Mouse (Mus musculus): ENCODE measurements at regions not wholly inside any gene's neighbourhood (a gene's known extent, or its start where the extent isn't known, plus 50 kb on each side); places are given as distances from the start of the nearest gene placed in this dataset.
A peak's percentile ranks its signal among the peaks of the same experiment; 100 is the strongest.

DNA sequence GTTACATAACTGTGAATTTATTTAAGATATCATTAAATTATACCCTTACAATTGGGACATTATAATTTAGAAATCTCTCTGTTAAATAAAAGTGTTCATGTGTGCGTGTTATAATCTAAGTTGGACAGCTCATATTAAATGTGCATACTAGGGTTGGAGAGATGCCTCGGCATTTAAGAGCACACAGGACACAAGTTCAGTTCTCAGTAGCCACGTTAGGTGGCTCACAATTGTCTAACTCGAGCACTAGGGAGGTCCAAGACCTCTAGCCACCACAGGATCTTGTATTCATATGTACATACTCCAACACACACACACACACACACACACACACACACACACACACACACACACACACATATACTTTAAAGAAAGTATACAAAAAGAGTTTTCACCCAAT lies 56.0 kb downstream of the Foxf2 start:
- H3K27ac ChIP-seq (ENCODE audit: low read depth, low read length), result no peak overlapping the region
- ATAC-seq (ENCODE audit: low FRiP score), result no peak
- H3K36me3 ChIP-seq (ENCODE audit: control insufficient read depth, insufficient read depth, low read length), result no peaks in the 10 kb centered on the region
- H3K4me3 ChIP-seq (ENCODE audit: low read depth, low read length), result no peak overlapping the region
- no peaks in the 10 kb centered on the region for H3K9me3 ChIP-seq (ENCODE audit: control insufficient read depth, low read length)
- no peaks in the 10 kb centered on the region for H3K27me3 ChIP-seq (ENCODE audit: control insufficient read depth, insufficient read depth, low read length)
- no peaks in the 10 kb centered on the region for H3K4me1 ChIP-seq (ENCODE audit: control insufficient read depth, insufficient read depth, low read length)
- WGBS, result 86% methylated on average over 4 of the region's 4 CpGs
- no peak overlapping the region for H3K4me2 ChIP-seq
- no peak for DNase-seq (ENCODE audit: low spot score, missing footprints)
- no peak overlapping the region for H3K9ac ChIP-seq (ENCODE audit: low read length)

DNA sequence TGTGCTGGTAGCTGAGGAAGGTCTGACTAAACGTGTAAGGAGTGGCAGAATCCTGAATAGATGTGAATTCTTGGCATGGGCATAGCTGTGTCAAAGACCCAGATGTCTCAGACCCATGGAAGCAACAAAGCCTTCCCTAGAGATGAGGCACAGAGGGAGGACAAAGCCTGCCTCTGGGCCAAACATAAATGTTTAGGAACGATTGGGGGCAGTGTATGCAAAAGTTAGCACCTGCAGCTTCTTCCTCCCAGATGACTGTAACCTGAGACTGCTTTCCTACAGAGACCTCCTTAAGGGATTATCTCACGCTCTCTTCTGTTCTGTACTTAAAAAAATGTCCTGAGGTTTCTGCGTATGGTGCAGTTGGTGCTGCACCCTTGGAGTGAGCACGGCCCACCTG lies 57.7 kb downstream of the Foxf2 start:
- H3K4me1 ChIP-seq (ENCODE audit: control insufficient read depth, insufficient read depth, low read length), result no peaks in the 10 kb centered on the region
- H3K27me3 ChIP-seq (ENCODE audit: control insufficient read depth, insufficient read depth, low read length), result no peaks in the 10 kb centered on the region
- DNase-seq (ENCODE audit: low spot score, missing footprints), result no peak
- H3K9me3 ChIP-seq (ENCODE audit: control insufficient read depth, low read length), result no peaks in the 10 kb centered on the region
- H3K27ac ChIP-seq (ENCODE audit: low read depth, low read length), result no peak overlapping the region
- H3K4me2 ChIP-seq, result no peak overlapping the region
- H3K4me3 ChIP-seq (ENCODE audit: low read depth, low read length), result no peak overlapping the region
- H3K9ac ChIP-seq (ENCODE audit: low read length), result no peak overlapping the region
- 46% methylated on average over 5 of the region's 5 CpGs for WGBS
- no peak for ATAC-seq (ENCODE audit: low FRiP score)
- H3K36me3 ChIP-seq (ENCODE audit: control insufficient read depth, insufficient read depth, low read length), result no peaks in the 10 kb centered on the region

DNA sequence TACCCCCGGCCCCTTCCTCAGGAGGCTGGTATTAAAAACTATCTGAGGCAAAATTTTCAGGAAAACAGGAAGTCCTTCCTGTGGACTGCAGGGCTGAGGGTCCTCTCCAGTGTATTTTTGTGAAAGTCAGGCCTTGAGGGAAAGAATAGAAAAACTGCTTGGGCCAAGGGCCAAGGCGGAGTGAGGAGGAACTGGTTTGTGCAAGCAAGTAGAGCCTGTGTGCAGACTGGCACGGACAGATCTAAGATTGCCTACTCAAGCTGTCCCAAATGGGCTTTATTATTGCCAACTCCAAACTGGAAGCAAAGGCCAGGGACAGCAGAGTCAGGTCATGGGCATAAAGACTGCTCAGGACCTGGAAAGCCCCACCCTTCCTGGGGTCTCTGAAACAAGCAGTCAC lies 62.9 kb downstream of the Foxf2 start:
- no peak for DNase-seq (ENCODE audit: low spot score, missing footprints)
- ATAC-seq (ENCODE audit: low FRiP score), result no peak
- 92% methylated on average over 3 of the region's 3 CpGs for WGBS

DNA sequence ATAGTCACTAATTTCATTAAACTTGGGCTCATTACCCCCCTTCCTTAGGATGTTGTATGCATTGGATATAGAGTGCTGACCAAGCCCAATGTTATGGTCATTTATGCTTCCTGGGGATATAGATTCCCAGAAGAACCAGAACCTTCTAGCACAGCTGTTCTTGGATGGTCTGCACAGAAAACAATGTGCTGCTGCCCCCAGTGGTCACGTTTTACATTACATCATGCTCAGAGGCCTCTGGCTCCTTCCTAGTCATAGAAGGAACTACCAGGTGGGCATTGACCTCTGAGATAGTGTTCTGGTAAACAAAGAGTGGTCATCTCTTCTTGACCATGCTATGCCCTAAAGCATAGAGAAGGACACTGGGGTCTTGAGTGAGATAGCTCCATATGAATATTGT lies 63.7 kb downstream of the Foxf2 start:
- DNase-seq (ENCODE audit: low spot score, missing footprints), result peak; percentile 89
- 0% methylated on average over 1 of the region's 1 CpGs for WGBS

More for the DNA sequence above, 62.9 kb downstream of the Foxf2 start:
- H3K36me3 ChIP-seq (ENCODE audit: control insufficient read depth, insufficient read depth, low read length), result no peaks in the 10 kb centered on the region
- H3K4me1 ChIP-seq (ENCODE audit: control insufficient read depth, insufficient read depth, low read length), result no peaks in the 10 kb centered on the region
- no peaks in the 10 kb centered on the region for H3K9me3 ChIP-seq (ENCODE audit: control insufficient read depth, low read length)
- no peak overlapping the region for H3K4me3 ChIP-seq (ENCODE audit: low read depth, low read length)
- no peak overlapping the region for H3K27ac ChIP-seq (ENCODE audit: low read depth, low read length)
- no peak overlapping the region for H3K4me2 ChIP-seq
- no peaks in the 10 kb centered on the region for H3K27me3 ChIP-seq (ENCODE audit: control insufficient read depth, insufficient read depth, low read length)
- H3K9ac ChIP-seq (ENCODE audit: low read length), result no peak overlapping the region

DNA sequence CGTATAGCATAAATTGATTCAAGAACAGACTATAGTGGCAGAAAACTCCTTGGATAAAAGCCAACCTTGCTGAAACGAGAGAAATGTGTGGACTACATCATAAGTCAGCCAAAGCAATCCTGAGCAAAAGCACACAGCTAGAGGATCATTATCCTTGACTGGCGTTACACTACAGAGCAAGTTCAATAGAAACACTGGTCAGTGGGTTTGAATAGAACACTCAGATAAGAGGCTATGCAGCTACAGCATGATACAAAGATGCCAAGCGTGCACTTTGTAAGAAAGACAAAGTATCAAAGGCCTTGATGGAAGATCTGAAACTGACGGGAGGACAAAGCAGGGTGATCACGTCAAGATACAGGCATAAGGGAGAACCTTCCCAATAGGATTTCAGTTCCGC lies 70.1 kb downstream of the Foxf2 start:
- H3K9ac ChIP-seq (ENCODE audit: low read length), result no peak overlapping the region
- H3K9me3 ChIP-seq (ENCODE audit: control insufficient read depth, low read length), result no peaks in the 10 kb centered on the region
- H3K4me1 ChIP-seq (ENCODE audit: control insufficient read depth, insufficient read depth, low read length), result no peaks in the 10 kb centered on the region
- WGBS, result 65% methylated on average over 7 of the region's 7 CpGs
- H3K36me3 ChIP-seq (ENCODE audit: control insufficient read depth, insufficient read depth, low read length), result no peaks in the 10 kb centered on the region
- ATAC-seq (ENCODE audit: low FRiP score), result no peak
- no peak overlapping the region for H3K4me2 ChIP-seq
- no peaks in the 10 kb centered on the region for H3K27me3 ChIP-seq (ENCODE audit: control insufficient read depth, insufficient read depth, low read length)
- H3K4me3 ChIP-seq (ENCODE audit: low read depth, low read length), result no peak overlapping the region
- H3K27ac ChIP-seq (ENCODE audit: low read depth, low read length), result no peak overlapping the region
- peak; percentile 81 for DNase-seq (ENCODE audit: low spot score, missing footprints)

More for the DNA sequence above, 63.7 kb downstream of the Foxf2 start:
- Histone ChIP-seq H3K4me3 (ENCODE audit: low read depth, low read length) (no peak overlapping the region), H3K9ac (ENCODE audit: low read length) (no peak overlapping the region), H3K4me2 (no peak overlapping the region), H3K27me3 (ENCODE audit: control insufficient read depth, insufficient read depth, low read length) (no peaks in the 10 kb centered on the region), H3K9me3 (ENCODE audit: control insufficient read depth, low read length) (no peaks in the 10 kb centered on the region), H3K36me3 (ENCODE audit: control insufficient read depth, insufficient read depth, low read length) (no peaks in the 10 kb centered on the region), H3K4me1 (ENCODE audit: control insufficient read depth, insufficient read depth, low read length) (no peaks in the 10 kb centered on the region), H3K27ac (ENCODE audit: low read depth, low read length) (no peak overlapping the region)
- no peak for ATAC-seq (ENCODE audit: low FRiP score)

DNA sequence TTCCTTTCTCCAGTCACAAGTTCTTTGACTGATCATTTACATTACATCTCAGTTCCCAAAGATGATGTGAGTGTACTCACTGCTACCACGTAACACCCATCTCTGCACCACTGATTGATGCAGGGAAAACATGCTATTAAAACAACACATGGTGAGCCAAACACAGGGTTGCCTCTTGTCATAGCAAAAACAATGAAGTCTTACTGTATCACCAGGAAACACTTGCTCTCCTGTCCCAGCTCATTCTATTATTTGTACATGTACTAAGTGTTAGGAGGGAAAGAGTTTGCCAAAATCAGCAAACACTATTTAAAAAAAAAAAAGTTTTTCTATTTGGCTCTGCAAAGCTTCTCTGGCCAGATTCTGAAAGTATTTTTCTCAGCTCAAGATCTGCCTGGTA lies 78.6 kb downstream of the Foxf2 start:
- ATAC-seq (ENCODE audit: low FRiP score) (no peak), DNase-seq (ENCODE audit: low spot score, missing footprints) (no peak)
- 90% methylated on average over 1 of the region's 1 CpGs for WGBS
- Histone ChIP-seq H3K4me1 (ENCODE audit: control insufficient read depth, insufficient read depth, low read length) (no peaks in the 10 kb centered on the region), H3K27me3 (ENCODE audit: control insufficient read depth, insufficient read depth, low read length) (no peaks in the 10 kb centered on the region), H3K9ac (ENCODE audit: low read length) (no peak overlapping the region), H3K4me2 (no peak overlapping the region), H3K27ac (ENCODE audit: low read depth, low read length) (no peak overlapping the region), H3K36me3 (ENCODE audit: control insufficient read depth, insufficient read depth, low read length) (no peaks in the 10 kb centered on the region), H3K4me3 (ENCODE audit: low read depth, low read length) (no peak overlapping the region), H3K9me3 (ENCODE audit: control insufficient read depth, low read length) (no peaks in the 10 kb centered on the region)

DNA sequence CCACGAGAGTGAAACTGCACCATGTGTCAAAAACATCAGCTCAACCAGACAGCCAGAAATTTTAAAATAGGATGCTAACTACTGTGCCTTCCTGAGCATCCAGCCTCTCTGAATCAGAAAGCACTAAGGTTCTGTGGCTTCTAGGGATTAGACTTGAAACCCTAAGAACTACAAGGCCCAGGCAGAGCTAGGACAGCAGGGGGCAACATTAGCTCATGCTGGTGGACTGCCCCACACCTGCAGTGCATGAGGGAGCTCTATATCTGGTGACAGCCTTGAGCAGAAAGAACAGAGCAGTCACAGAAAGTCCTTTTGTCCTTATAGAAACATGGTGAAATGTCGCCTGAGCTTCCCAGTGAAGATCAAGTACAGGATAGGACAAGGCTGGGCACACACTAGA lies 79.8 kb downstream of the Foxf2 start:
- DNase-seq (ENCODE audit: low spot score, missing footprints) (no peak), ATAC-seq (ENCODE audit: low FRiP score) (no peak)
- H3K9ac ChIP-seq (ENCODE audit: low read length), result no peak overlapping the region
- H3K4me2 ChIP-seq, result no peak overlapping the region
- no peak overlapping the region for H3K27ac ChIP-seq (ENCODE audit: low read depth, low read length)
- WGBS, result 83% methylated on average over 2 of the region's 2 CpGs
- no peaks in the 10 kb centered on the region for H3K27me3 ChIP-seq (ENCODE audit: control insufficient read depth, insufficient read depth, low read length)
- no peaks in the 10 kb centered on the region for H3K9me3 ChIP-seq (ENCODE audit: control insufficient read depth, low read length)
- H3K36me3 ChIP-seq (ENCODE audit: control insufficient read depth, insufficient read depth, low read length), result no peaks in the 10 kb centered on the region
- H3K4me1 ChIP-seq (ENCODE audit: control insufficient read depth, insufficient read depth, low read length), result no peaks in the 10 kb centered on the region
- H3K4me3 ChIP-seq (ENCODE audit: low read depth, low read length), result no peak overlapping the region

DNA sequence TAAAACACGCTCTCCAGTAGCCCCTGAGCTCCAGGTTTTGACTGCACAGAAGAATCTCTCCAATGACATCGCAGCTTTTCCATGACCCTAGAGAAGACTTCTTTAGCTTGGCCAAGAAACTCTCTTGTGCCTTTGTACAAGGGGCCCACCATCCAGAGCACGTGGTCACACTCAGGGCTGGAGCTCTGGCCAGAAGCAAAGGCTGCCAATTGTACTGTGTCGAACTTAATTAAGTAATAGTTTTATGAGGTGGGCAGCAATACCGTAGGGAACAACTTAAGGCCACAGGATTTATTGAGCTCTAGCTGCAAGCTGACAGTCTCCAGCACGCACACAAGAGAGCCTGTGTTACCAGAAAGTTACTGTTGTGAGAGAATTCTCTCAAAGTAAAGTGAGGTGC lies 85.1 kb downstream of the Foxf2 start:
- H3K36me3 ChIP-seq (ENCODE audit: control insufficient read depth, insufficient read depth, low read length), result no peaks in the 10 kb centered on the region
- no peaks in the 10 kb centered on the region for H3K27me3 ChIP-seq (ENCODE audit: control insufficient read depth, insufficient read depth, low read length)
- H3K4me1 ChIP-seq (ENCODE audit: control insufficient read depth, insufficient read depth, low read length), result no peaks in the 10 kb centered on the region
- H3K9ac ChIP-seq (ENCODE audit: low read length), result no peak overlapping the region
- no peaks in the 10 kb centered on the region for H3K9me3 ChIP-seq (ENCODE audit: control insufficient read depth, low read length)
- ATAC-seq (ENCODE audit: low FRiP score) (no peak), DNase-seq (ENCODE audit: low spot score, missing footprints) (no peak)
- H3K27ac ChIP-seq (ENCODE audit: low read depth, low read length), result no peak overlapping the region
- H3K4me3 ChIP-seq (ENCODE audit: low read depth, low read length), result no peak overlapping the region
- WGBS, result 90% methylated on average over 6 of the region's 6 CpGs
- no peak overlapping the region for H3K4me2 ChIP-seq

DNA sequence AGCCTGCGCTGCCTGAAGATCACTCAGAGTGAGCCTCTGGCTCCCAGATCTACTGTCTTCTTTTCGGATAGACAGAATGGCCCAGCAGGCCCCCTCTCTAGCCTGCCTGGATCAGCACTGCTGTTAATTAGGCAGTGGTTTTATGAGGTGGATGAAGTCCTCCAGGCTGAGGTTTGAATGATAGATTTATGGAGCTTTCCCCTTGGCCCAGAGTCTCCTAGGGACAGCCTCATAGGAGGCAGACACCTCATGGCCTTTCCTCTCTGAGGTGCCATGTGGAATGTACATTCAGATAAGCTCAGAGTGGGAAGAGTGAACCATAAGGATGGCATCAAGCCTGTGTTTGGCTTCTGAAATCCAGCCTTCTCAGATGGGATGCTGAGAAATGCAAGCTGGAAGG lies 90.1 kb downstream of the Foxf2 start:
- no peak overlapping the region for H3K4me2 ChIP-seq
- ATAC-seq (ENCODE audit: low FRiP score) (no peak), DNase-seq (ENCODE audit: low spot score, missing footprints) (no peak)
- H3K4me3 ChIP-seq (ENCODE audit: low read depth, low read length), result no peak overlapping the region
- no peaks in the 10 kb centered on the region for H3K9me3 ChIP-seq (ENCODE audit: control insufficient read depth, low read length)
- no peak overlapping the region for H3K9ac ChIP-seq (ENCODE audit: low read length)
- WGBS, result 66% methylated on average over 2 of the region's 2 CpGs
- no peaks in the 10 kb centered on the region for H3K27me3 ChIP-seq (ENCODE audit: control insufficient read depth, insufficient read depth, low read length)
- H3K4me1 ChIP-seq (ENCODE audit: control insufficient read depth, insufficient read depth, low read length), result no peaks in the 10 kb centered on the region
- no peaks in the 10 kb centered on the region for H3K36me3 ChIP-seq (ENCODE audit: control insufficient read depth, insufficient read depth, low read length)
- no peak overlapping the region for H3K27ac ChIP-seq (ENCODE audit: low read depth, low read length)

DNA sequence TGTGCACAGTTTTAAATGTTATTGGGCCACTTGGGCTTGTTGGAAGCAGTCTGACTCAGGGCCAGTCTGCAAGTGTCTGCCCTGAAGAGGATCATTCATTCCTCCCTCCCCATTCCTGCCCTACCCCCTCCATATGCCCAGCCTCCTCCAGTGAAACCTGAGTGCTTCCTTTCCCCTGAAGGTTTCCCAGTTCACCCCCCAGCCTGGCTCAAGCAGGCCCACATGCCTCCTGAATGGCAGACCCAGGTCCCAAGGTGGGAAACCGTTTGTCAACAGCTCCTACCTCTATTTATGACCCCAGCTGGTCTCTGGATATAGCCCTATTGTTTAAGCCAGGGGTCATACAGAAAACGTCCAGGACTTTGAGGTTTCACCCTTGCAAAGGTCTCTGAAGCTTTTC lies 89.7 kb upstream of the Foxc1 start:
- H3K27me3 ChIP-seq (ENCODE audit: control insufficient read depth, insufficient read depth, low read length), result no peaks in the 10 kb centered on the region
- DNase-seq (ENCODE audit: low spot score, missing footprints) (peak; percentile 28), ATAC-seq (ENCODE audit: low FRiP score) (no peak)
- H3K4me2 ChIP-seq, result no peak overlapping the region
- no peaks in the 10 kb centered on the region for H3K36me3 ChIP-seq (ENCODE audit: control insufficient read depth, insufficient read depth, low read length)
- H3K9me3 ChIP-seq (ENCODE audit: control insufficient read depth, low read length), result no peaks in the 10 kb centered on the region
- no peaks in the 10 kb centered on the region for H3K4me1 ChIP-seq (ENCODE audit: control insufficient read depth, insufficient read depth, low read length)
- 39% methylated on average over 2 of the region's 2 CpGs for WGBS
- H3K4me3 ChIP-seq (ENCODE audit: low read depth, low read length), result no peak overlapping the region
- H3K9ac ChIP-seq (ENCODE audit: low read length), result no peak overlapping the region
- no peak overlapping the region for H3K27ac ChIP-seq (ENCODE audit: low read depth, low read length)

Data from midbrain, embryonic 11.5 days (tissue).